Mouse (Mus musculus) lung, adult 2 months (tissue): Measurements from ENCODE around the gene Cnih1.

Experiments used
- CTCF ChIP-seq: fragments of 200-500 bp; IDR thresholded peaks from 2 replicates; pipeline ENCODE4 v1.5.1; 2011; ENCODE audit warnings: mild to moderate bottlenecking, low read length, control low read depth; ENCODE audit not compliant: insufficient read depth
- POLR2A ChIP-seq: fragments of 200-500 bp; IDR thresholded peaks from 2 replicates; pipeline ENCODE4 v1.6.1; 2011; ENCODE audit warnings: low read depth, mild to moderate bottlenecking, control low read depth, low read length, borderline replicate concordance; ENCODE audit errors: extremely low read depth

GRCm38 (mm10) chr14:46832354-46833272 is 44.4 kb upstream of the Cnih1 start:
- no peak for TF ChIP-seq CTCF
- no peak for TF ChIP-seq POLR2A
